Mouse (Mus musculus) embryonic facial prominence, embryonic 14.5 days (tissue): ENCODE data around the gene Greb1. TPM values are rescaled to one million over a fixed set of nuclear protein-coding genes. Genes with fewer than 3 reads are reported as not detected.
A peak's percentile ranks its signal among the peaks of the same experiment; 100 is the strongest.

Experiments
- ATAC-seq: fragments of 200-750 bp; cut with Nextera tagmentation; 2 replicates; pipeline ENCODE4 v1.8.0; 2017; ENCODE audit warnings: low read depth, moderate number of reproducible peaks, moderate TSS enrichment
- DNase-seq: peaks from one replicate; pipeline ENCODE4 v3.0.0-alpha.2; 2015; ENCODE audit warnings: low spot score
- H3K27ac ChIP-seq: fragments of 300-500 bp; sonication (generic); replicated peaks from 2 replicates; pipeline ENCODE4 v1.5.1; 2014; ENCODE audit warnings: low read depth, mild to moderate bottlenecking, low read length, moderate library complexity
- H3K27me3 ChIP-seq: fragments of 300-500 bp; sonication (generic); replicated peaks from 2 replicates; pipeline ENCODE4 v1.6.1; 2014; ENCODE audit warnings: low read length; ENCODE audit not compliant: control insufficient read depth, insufficient read depth
- H3K36me3 ChIP-seq: fragments of 300-500 bp; sonication (generic); 2 replicates; pipeline ENCODE4 v1.6.1; 2014; ENCODE audit warnings: low read length, mixed read lengths; ENCODE audit not compliant: control insufficient read depth, insufficient read depth
- H3K4me1 ChIP-seq: fragments of 300-500 bp; sonication (generic); 2 replicates; pipeline ENCODE4 v1.6.1; 2014; ENCODE audit warnings: antibody characterized with exemption, low read length; ENCODE audit not compliant: control insufficient read depth, insufficient read depth
- H3K4me2 ChIP-seq: fragments of 300-500 bp; sonication (generic); 2 replicates; pipeline ENCODE4 v1.6.1; 2014; ENCODE audit warnings: low read depth, mild to moderate bottlenecking, low read length, moderate library complexity, mixed read lengths
- H3K4me3 ChIP-seq: fragments of 300-500 bp; sonication (generic); 2 replicates; pipeline ENCODE4 v1.5.1; 2014; ENCODE audit warnings: low read depth, mild to moderate bottlenecking, low read length
- H3K9ac ChIP-seq: fragments of 300-500 bp; sonication (generic); 2 replicates; pipeline ENCODE4 v1.6.1; 2014; ENCODE audit warnings: low read depth, mild to moderate bottlenecking, low read length, moderate library complexity, mixed read lengths
- H3K9me3 ChIP-seq: fragments of 300-500 bp; sonication (generic); 2 replicates; pipeline ENCODE4 v1.6.1; 2016; ENCODE audit warnings: low read length; ENCODE audit not compliant: control insufficient read depth
- WGBS: fragments of 180-500 bp; shearing (Covaris S2); extraction: QIAGEN DNeasy Blood & Tissue Kit; methylation state at CpG from one replicate; pipeline ENCODE4 v1.1.7; 2014; 5-methylcytosine and 5-hydroxymethylcytosine counted together
- polyA plus RNA-seq: library from polyadenylated mRNA; unstranded; fragments of >200 nt; fragmentation: Nextera tagmentation; extraction: Ambion mirVana; gene quantifications from 2 replicates; pipeline ENCODE4 v1.2.1, GENCODE M21; 2014

Gene Greb1
- polyA plus RNA-seq, 1 experiment from 2014 or later, result 1.3 TPM

GRCm38 (mm10) chr12:16665022-16665421 lies 135.7 kb downstream of the Greb1 start:
- WGBS, result no CpG with 5 or more reads among the region's 2 CpGs

GRCm38 (mm10) chr12:16662955-16663585 lies 137.6 kb downstream of the Greb1 start:
- no peaks in the 10 kb centered on the region for H3K9me3 ChIP-seq
- 68% methylated on average over 6 of the region's 6 CpGs for WGBS
- H3K4me3 ChIP-seq, result no peak overlapping the region
- no peaks in the 10 kb centered on the region for H3K4me1 ChIP-seq
- no peak overlapping the region for H3K9ac ChIP-seq
- no peaks in the 10 kb centered on the region for H3K27me3 ChIP-seq
- no peak overlapping the region for H3K4me2 ChIP-seq
- ATAC-seq (no peak), DNase-seq (no peak)
- no peak overlapping the region for H3K27ac ChIP-seq
- no peaks in the 10 kb centered on the region for H3K36me3 ChIP-seq

More at GRCm38 (mm10) chr12:16665022-16665421, 135.7 kb downstream of the Greb1 start:
- Histone ChIP-seq H3K27ac (no peak overlapping the region), H3K4me2 (no peak overlapping the region), H3K4me1 (no peaks in the 10 kb centered on the region), H3K36me3 (no peaks in the 10 kb centered on the region), H3K9ac (no peak overlapping the region), H3K4me3 (no peak overlapping the region), H3K9me3 (no peaks in the 10 kb centered on the region), H3K27me3 (no peaks in the 10 kb centered on the region)
- peak; percentile 45 for DNase-seq
- ATAC-seq, result peak; percentile 66; the same call in 1 of the 2 replicates

- H3K4me2 ChIP-seq, result no peak overlapping the region
- no peaks in the 10 kb centered on the region for H3K27me3 ChIP-seq
- no peak overlapping the region for H3K9ac ChIP-seq
- H3K27ac ChIP-seq, result no peak overlapping the region
- no peak overlapping the region for H3K4me3 ChIP-seq
- 72% methylated on average over 2 of the region's 2 CpGs for WGBS
- no peaks in the 10 kb centered on the region for H3K36me3 ChIP-seq
- no peak for DNase-seq
- no peaks in the 10 kb centered on the region for H3K9me3 ChIP-seq
- no peaks in the 10 kb centered on the region for H3K4me1 ChIP-seq
- no peak for ATAC-seq
Observed at GRCm38 (mm10) chr12:16661936-16662335, 138.8 kb downstream of the Greb1 start.

- Histone ChIP-seq H3K4me2 (no peak overlapping the region), H3K9ac (no peak overlapping the region), H3K36me3 (no peaks in the 10 kb centered on the region), H3K27ac (no peak overlapping the region), H3K9me3 (no peaks in the 10 kb centered on the region), H3K4me3 (no peak overlapping the region), H3K4me1 (no peaks in the 10 kb centered on the region), H3K27me3 (no peaks in the 10 kb centered on the region)
- DNase-seq (no peak), ATAC-seq (no peak)
- WGBS, result 76% methylated on average over 10 of the region's 10 CpGs
Observed at GRCm38 (mm10) chr12:16661459-16661858, 139.2 kb downstream of the Greb1 start.

- no peak overlapping the region for H3K4me3 ChIP-seq
- ATAC-seq (no peak), DNase-seq (no peak)
- no peak overlapping the region for H3K4me2 ChIP-seq
- H3K4me1 ChIP-seq, result peaks cover 7% of the 10 kb centered on the region; the same call in 1 of the 2 replicates
- peaks cover 27% of the 10 kb centered on the region for H3K27me3 ChIP-seq
- no peak overlapping the region for H3K9ac ChIP-seq
- no peak overlapping the region for H3K27ac ChIP-seq
- H3K36me3 ChIP-seq, result no peaks in the 10 kb centered on the region
- 69% methylated on average over 5 of the region's 5 CpGs for whole genome bisulfite sequencing
- no peaks in the 10 kb centered on the region for H3K9me3 ChIP-seq
Observed at GRCm38 (mm10) chr12:16656906-16657875, 143.5 kb downstream of the Greb1 start.

GRCm38 (mm10) chr12:16655604-16656003 lies 145.1 kb downstream of the Greb1 start:
- H3K9ac ChIP-seq, result no peak overlapping the region
- no peak overlapping the region for H3K4me3 ChIP-seq
- ATAC-seq, result no peak
- 84% methylated on average over 4 of the region's 4 CpGs for WGBS
- peaks cover 27% of the 10 kb centered on the region for H3K27me3 ChIP-seq
- DNase-seq, result no peak
- no peaks in the 10 kb centered on the region for H3K9me3 ChIP-seq
- H3K4me2 ChIP-seq, result no peak overlapping the region
- H3K4me1 ChIP-seq, result peaks cover 7% of the 10 kb centered on the region; the same call in 1 of the 2 replicates
- H3K27ac ChIP-seq, result no peak overlapping the region
- no peaks in the 10 kb centered on the region for H3K36me3 ChIP-seq

GRCm38 (mm10) chr12:16653332-16654093 lies 147.2 kb downstream of the Greb1 start, which contains the start of gene Ntsr2:
Gene Ntsr2 (plus strand): TSS chr12:16653382.
- peak; percentile 83 for DNase-seq
- Histone ChIP-seq H3K4me3 (peak within 1 kb of the TSS; percentile 26), H3K36me3 (no peaks in the 10 kb centered on the region), H3K4me2 (peak within 1 kb of the TSS; percentile 54), H3K9me3 (no peaks in the 10 kb centered on the region), H3K9ac (no peak within 1 kb of the TSS), H3K27ac (no peak within 1 kb of the TSS), H3K4me1 (peaks cover 7% of the 10 kb centered on the region; the same call in 1 of the 2 replicates), H3K27me3 (peaks cover 27% of the 10 kb centered on the region)
- WGBS, result 8% methylated on average over 35 of the region's 58 CpGs
- peak; percentile 92 for ATAC-seq

GRCm38 (mm10) chr12:16649819-16650218 lies 150.9 kb downstream of the Greb1 start:
- no peaks in the 10 kb centered on the region for H3K36me3 ChIP-seq
- H3K4me1 ChIP-seq, result peaks cover 7% of the 10 kb centered on the region; the same call in 1 of the 2 replicates
- no peak overlapping the region for H3K4me2 ChIP-seq
- no peaks in the 10 kb centered on the region for H3K9me3 ChIP-seq
- 77% methylated on average over 6 of the region's 6 CpGs for WGBS
- H3K27ac ChIP-seq, result no peak overlapping the region
- DNase-seq (no peak), ATAC-seq (no peak)
- H3K27me3 ChIP-seq, result peaks cover 18% of the 10 kb centered on the region
- no peak overlapping the region for H3K4me3 ChIP-seq
- no peak overlapping the region for H3K9ac ChIP-seq
